Mouse (Mus musculus) small intestine, adult 2 months (tissue): ENCODE data around the gene Rab23.

Experiments
- CTCF ChIP-seq: fragments of 200-500 bp; IDR thresholded peaks from 2 replicates; pipeline ENCODE4 v1.5.1; 2012; ENCODE audit warnings: low read depth, mild to moderate bottlenecking, control low read depth, inconsistent platforms, low read length, moderate library complexity, mixed read lengths; ENCODE audit not compliant: insufficient replicate concordance, insufficient read length; ENCODE audit errors: extremely low read depth
- POLR2A ChIP-seq: fragments of 200-500 bp; IDR thresholded peaks from 2 replicates; pipeline ENCODE4 v1.6.1; 2012; ENCODE audit warnings: low read depth, mild to moderate bottlenecking, control low read depth, inconsistent platforms, low read length, moderate library complexity

DNA sequence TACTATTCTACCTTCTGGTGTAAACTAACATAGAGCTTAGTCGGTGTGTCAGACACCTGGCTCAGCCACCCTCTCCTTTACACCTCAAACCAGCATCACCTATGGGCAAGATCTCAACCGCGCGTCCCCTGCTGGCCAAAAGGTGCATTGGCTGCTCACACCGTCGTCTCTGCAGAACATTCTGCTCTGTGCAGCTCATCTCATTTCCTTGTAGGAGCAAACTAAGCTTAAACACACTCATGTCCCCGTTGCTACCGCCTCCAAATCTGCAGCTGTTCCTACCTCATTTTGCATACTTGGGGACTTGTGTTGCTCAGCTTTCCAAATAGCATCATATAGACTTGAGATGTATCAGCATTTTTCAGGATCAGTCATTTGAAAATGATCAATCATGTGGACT, 23.2 kb downstream of the Rab23 start:
- TF ChIP-seq CTCF (peak; percentile 68; the same call in 1 of the 2 replicates), POLR2A (no peak)
